Mouse (Mus musculus) ES-Bruce4 (cell line): ENCODE data around the gene Samd11. TPM values are rescaled to one million over a fixed set of nuclear protein-coding genes. Genes with fewer than 3 reads are reported as not detected.

Experiments used
- H3K27ac ChIP-seq: 2 replicates; pipeline ENCODE4 v1.5.1; 2012; ENCODE audit warnings: low read length, inconsistent platforms; ENCODE audit not compliant: insufficient read depth
- H3K27me3 ChIP-seq: 2 replicates; pipeline ENCODE4 v1.6.1; 2012; ENCODE audit warnings: mild to moderate bottlenecking, low read length, inconsistent platforms; ENCODE audit not compliant: control insufficient read depth, poor library complexity, insufficient read depth, severe bottlenecking
- H3K36me3 ChIP-seq: 2 replicates; pipeline ENCODE4 v1.6.1; 2012; ENCODE audit warnings: inconsistent platforms, mild to moderate bottlenecking, low read length, moderate library complexity; ENCODE audit not compliant: control insufficient read depth, poor library complexity, insufficient read depth, severe bottlenecking
- H3K4me1 ChIP-seq: one replicate; pipeline ENCODE4 v1.8.1; 2011; ENCODE audit warnings: low read length; ENCODE audit not compliant: control insufficient read depth, insufficient read depth
- H3K4me3 ChIP-seq: 2 replicates; pipeline ENCODE4 v1.5.1; 2011; ENCODE audit warnings: low read depth, mild to moderate bottlenecking, low read length
- H3K9ac ChIP-seq: 2 replicates; pipeline ENCODE4 v1.6.1; 2012; ENCODE audit warnings: low read depth, mild to moderate bottlenecking, inconsistent platforms; ENCODE audit not compliant: poor library complexity, severe bottlenecking
- H3K9me3 ChIP-seq: replicated peaks from 2 replicates; pipeline ENCODE4 v1.6.1; 2012; ENCODE audit warnings: mild to moderate bottlenecking, low read length, inconsistent platforms; ENCODE audit not compliant: control insufficient read depth, poor library complexity, insufficient read depth, severe bottlenecking
- CTCF ChIP-seq: IDR thresholded peaks from one replicate; pipeline ENCODE4 v1.8.1; 2011; ENCODE audit warnings: low read depth, low read length
- EP300 ChIP-seq: IDR thresholded peaks from 2 replicates; pipeline ENCODE4 v1.6.1; 2011; ENCODE audit warnings: low read depth, low read length; ENCODE audit not compliant: insufficient read depth
- POLR2A ChIP-seq: IDR thresholded peaks from one replicate; pipeline ENCODE4 v1.8.1; 2011; ENCODE audit warnings: low read length; ENCODE audit not compliant: insufficient read depth
- polyA plus RNA-seq: library from polyadenylated mRNA; stranded (reverse); fragments of >200 nt; gene quantifications from 2 replicates; pipeline ENCODE4 v1.2.4, GENCODE M21; 2011; ENCODE audit warnings: low read depth; ENCODE audit not compliant: missing spikeins, insufficient read depth, insufficient read length

The Samd11 gene
- polyA plus RNA-seq, 1 experiment: not detected

GRCm38 (mm10) chr4:156234021-156234501 is 21.4 kb downstream of the Samd11 start:
- Histone ChIP-seq H3K9me3 (no peaks in the 10 kb centered on the region), H3K36me3 (peaks cover 16% of the 10 kb centered on the region), H3K4me1 (no peaks in the 10 kb centered on the region), H3K4me3 (peak overlapping the region; percentile 82), H3K27ac (no peak overlapping the region), H3K27me3 (no peaks in the 10 kb centered on the region), H3K9ac (peak overlapping the region; percentile 68)
- TF ChIP-seq EP300: no peak
- no peak for TF ChIP-seq CTCF
- TF ChIP-seq POLR2A: no peak

- no peaks in the 10 kb centered on the region for H3K27me3 ChIP-seq
- no peaks in the 10 kb centered on the region for H3K9me3 ChIP-seq
- peak overlapping the region; percentile 59 for H3K4me3 ChIP-seq
- no peak for TF ChIP-seq CTCF
- TF ChIP-seq POLR2A: no peak
- TF ChIP-seq EP300: no peak
- no peaks in the 10 kb centered on the region for H3K4me1 ChIP-seq
- H3K27ac ChIP-seq: no peak overlapping the region
- peak overlapping the region; percentile 16; the same call in 1 of the 2 replicates for H3K9ac ChIP-seq
- H3K36me3 ChIP-seq: no peaks in the 10 kb centered on the region
Measured at GRCm38 (mm10) chr4:156228393-156229024, 26.9 kb downstream of the Samd11 start.

- no peaks in the 10 kb centered on the region for H3K27me3 ChIP-seq
- peak overlapping the region; percentile 59 for H3K4me3 ChIP-seq
- no peak overlapping the region for H3K27ac ChIP-seq
- H3K9me3 ChIP-seq: no peaks in the 10 kb centered on the region
- TF ChIP-seq CTCF (no peak), EP300 (no peak), POLR2A (no peak)
- H3K9ac ChIP-seq: peak overlapping the region; percentile 16; the same call in 1 of the 2 replicates
- H3K36me3 ChIP-seq: no peaks in the 10 kb centered on the region
- H3K4me1 ChIP-seq: no peaks in the 10 kb centered on the region
Measured at GRCm38 (mm10) chr4:156227752-156228392, 27.6 kb downstream of the Samd11 start.

GRCm38 (mm10) chr4:156224276-156224675 is 31.2 kb downstream of the Samd11 start:
- no peaks in the 10 kb centered on the region for H3K36me3 ChIP-seq
- H3K9me3 ChIP-seq: no peaks in the 10 kb centered on the region
- no peak overlapping the region for H3K27ac ChIP-seq
- no peaks in the 10 kb centered on the region for H3K4me1 ChIP-seq
- no peaks in the 10 kb centered on the region for H3K27me3 ChIP-seq
- H3K9ac ChIP-seq: no peak overlapping the region
- H3K4me3 ChIP-seq: no peak overlapping the region
- TF ChIP-seq EP300: no peak
- no peak for TF ChIP-seq CTCF
- no peak for TF ChIP-seq POLR2A

- Histone ChIP-seq H3K4me3 (no peak overlapping the region), H3K27me3 (no peaks in the 10 kb centered on the region), H3K4me1 (no peaks in the 10 kb centered on the region), H3K9ac (no peak overlapping the region), H3K9me3 (no peaks in the 10 kb centered on the region), H3K36me3 (no peaks in the 10 kb centered on the region), H3K27ac (no peak overlapping the region)
- no peak for TF ChIP-seq CTCF
- TF ChIP-seq POLR2A: no peak
- TF ChIP-seq EP300: no peak
Measured at GRCm38 (mm10) chr4:156219936-156220335, 35.5 kb downstream of the Samd11 start.

GRCm38 (mm10) chr4:156217838-156218237 is 37.6 kb downstream of the Samd11 start:
- Histone ChIP-seq H3K9me3 (no peaks in the 10 kb centered on the region), H3K4me3 (no peak overlapping the region), H3K27ac (no peak overlapping the region), H3K4me1 (no peaks in the 10 kb centered on the region), H3K27me3 (no peaks in the 10 kb centered on the region), H3K36me3 (no peaks in the 10 kb centered on the region), H3K9ac (no peak overlapping the region)
- TF ChIP-seq CTCF: no peak
- no peak for TF ChIP-seq EP300
- no peak for TF ChIP-seq POLR2A
